Mouse (Mus musculus): ENCODE measurements around the gene Tdrd12.

- TF ChIP-seq CTCF (IDR thresholded peaks at IDR 0.05; ENCODE audit: borderline replicate concordance, insufficient read depth, low read length) (no peak), POLR2A (IDR thresholded peaks at IDR 0.05; ENCODE audit: low read depth, low read length) (no peak)
These were observed 89.3 kb downstream of the Tdrd12 start, which contains the start of gene Slc7a9 for GRCm38 (mm10) chr7:35447996-35448846.
